Mouse (Mus musculus) testis, adult 2 months (tissue): ENCODE results near the gene Rhoq.

Experiments
- CTCF ChIP-seq: fragments of 200-500 bp; IDR thresholded peaks from 2 replicates; pipeline ENCODE4 v1.5.1; 2012; ENCODE audit warnings: low read depth, mild to moderate bottlenecking, inconsistent platforms, low read length, moderate library complexity; ENCODE audit not compliant: control insufficient read depth, insufficient read depth, insufficient replicate concordance
- POLR2A ChIP-seq: fragments of 200-500 bp; IDR thresholded peaks from 2 replicates; pipeline ENCODE4 v1.6.1; 2012; ENCODE audit warnings: low read depth, mild to moderate bottlenecking, inconsistent platforms, low read length, moderate library complexity; ENCODE audit not compliant: control insufficient read depth

DNA sequence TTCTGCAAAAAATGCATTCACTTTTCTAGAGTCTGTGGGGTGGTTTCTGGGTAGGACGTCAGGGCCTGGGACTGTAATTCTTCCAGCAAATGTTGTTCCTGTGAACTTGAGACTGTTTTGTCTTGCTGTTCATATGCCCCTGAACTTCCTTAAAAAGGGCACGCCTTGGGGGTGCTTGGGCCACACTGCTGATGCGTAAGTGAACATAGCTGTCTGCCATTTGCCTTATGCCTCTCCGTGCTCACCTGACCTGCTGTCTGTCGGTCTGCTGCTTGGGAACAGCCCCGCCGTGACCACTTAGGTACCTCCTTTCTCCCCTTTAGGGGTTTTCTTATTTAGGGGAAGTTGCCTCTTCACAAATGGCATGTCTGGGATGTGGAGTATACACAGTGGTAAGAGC is 9.0 kb downstream of the Rhoq start:
- TF ChIP-seq CTCF: no peak
- TF ChIP-seq POLR2A: no peak
